Mouse (Mus musculus) heart, postnatal 14 days (tissue): Measurements from ENCODE around the gene Lingo3. TPM values are rescaled to one million over a fixed set of nuclear protein-coding genes. Genes with fewer than 3 reads are reported as not detected.

ENCODE experiments used
- DNase-seq, 2 experiments: peaks; one replicate each; pipeline ENCODE4 v3.0.0; 2021 to 2022
- intact Hi-C: fragments of 180-260 bp; cut with DNase I; formaldehyde crosslinking; loops from one replicate; pipeline ENCODE4 v1.15.1; 2025
- total RNA-seq, 2 experiments: library from RNA; stranded (reverse); gene quantifications; 2 replicates each; pipeline ENCODE4 v1.2.3; 2021

Gene Lingo3
- total RNA-seq, 2 experiments from 2014 or later, result 4.2 to 5.7 TPM

GRCm38 (mm10) chr10:80805925-80806324 lies 37.9 kb downstream of the Lingo3 start:
- intact Hi-C loops, result no loop called here

DNA sequence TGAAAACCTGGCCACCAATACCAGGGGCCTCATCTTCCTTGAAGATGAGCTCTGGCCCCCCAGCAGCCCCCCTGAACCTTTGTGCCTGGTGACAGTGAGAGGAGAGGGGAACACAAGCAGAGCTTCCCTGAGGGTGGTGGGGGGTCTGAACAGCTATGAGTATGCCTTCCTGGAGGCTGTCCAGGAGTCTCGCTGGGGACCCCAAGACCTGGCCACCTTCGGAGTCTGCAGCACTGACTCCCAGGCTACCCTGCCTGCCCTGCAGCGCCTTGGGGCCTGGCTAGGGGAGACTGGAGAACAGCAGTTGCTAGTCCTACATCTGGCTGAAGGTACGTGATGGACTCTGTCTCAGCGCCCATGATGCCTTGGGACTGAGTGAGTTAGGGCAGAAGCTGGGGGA lies 38.5 kb downstream of the Lingo3 start:
- DNase-seq, result no peak
- intact Hi-C loops, result no loop called here

More at GRCm38 (mm10) chr10:80805925-80806324, 37.9 kb downstream of the Lingo3 start:
- peak; percentile 70 to 87 for DNase-seq

- intact Hi-C loops, result no loop called here
- no peak for DNase-seq
Observed at GRCm38 (mm10) chr10:80804916-80805315, 38.9 kb downstream of the Lingo3 start, which contains the start of gene Amh. Gene Amh, plus strand, starts transcription at chr10:80805243.

GRCm38 (mm10) chr10:80804340-80804739 lies 39.5 kb downstream of the Lingo3 start:
- intact Hi-C loops, result no loop called here
- DNase-seq, result no peak

DNA sequence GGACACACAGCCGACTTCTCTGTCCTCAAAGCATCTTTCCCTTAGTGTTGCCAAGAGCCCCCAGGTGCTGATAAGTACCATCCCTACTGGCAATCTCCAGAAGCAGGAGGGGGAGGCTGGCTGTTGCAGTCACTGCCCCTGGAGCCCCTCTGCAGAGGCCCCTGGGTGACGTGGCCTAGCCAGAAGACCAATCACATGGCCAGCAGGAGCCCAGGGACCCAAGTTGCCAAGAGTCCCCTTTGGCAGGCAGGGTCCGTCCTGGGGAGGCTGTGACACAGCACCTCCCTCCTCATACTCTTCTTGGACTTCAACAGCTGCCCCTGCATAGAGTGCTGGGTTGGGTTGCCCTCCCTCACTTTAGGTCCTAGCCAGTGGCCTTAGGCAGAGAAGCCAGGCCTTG lies 40.8 kb downstream of the Lingo3 start:
- intact Hi-C loops, result no loop called here
- no peak for DNase-seq

- DNase-seq, result no peak
- intact Hi-C loops, result no loop called here
Observed at GRCm38 (mm10) chr10:80802204-80802912, 41.5 kb downstream of the Lingo3 start.

DNA sequence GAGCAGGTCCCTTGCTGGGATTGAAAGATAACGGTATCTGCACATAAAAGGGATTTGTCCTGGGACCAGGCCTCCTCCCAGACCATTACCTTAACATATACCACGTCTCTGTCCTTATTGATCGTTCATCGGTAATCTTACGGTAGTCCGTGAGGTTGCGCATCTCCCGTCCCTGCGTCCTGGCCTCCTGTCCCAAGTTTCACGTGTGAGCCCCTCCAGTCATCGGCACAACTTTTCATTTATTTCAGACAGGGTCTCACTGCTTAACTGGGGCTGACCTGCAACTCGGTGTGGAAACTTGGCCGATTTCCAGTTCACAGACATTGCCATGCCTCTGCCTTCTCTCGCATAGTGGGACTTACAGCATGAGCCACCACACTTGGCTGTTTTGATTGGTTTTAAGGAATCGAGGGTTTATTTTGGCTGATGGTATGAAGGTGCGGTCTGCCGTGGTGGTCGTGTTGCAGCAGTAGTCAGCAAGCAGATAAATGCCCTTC lies 44.7 kb downstream of the Lingo3 start:
- DNase-seq, result no peak
- intact Hi-C loops, result no loop called here

- intact Hi-C loops, result no loop called here
- peak; percentile 95 to 96 for DNase-seq
Observed at GRCm38 (mm10) chr10:80798150-80799006, 45.5 kb downstream of the Lingo3 start, which contains the start of the genes Sf3a2 and Plekhj1. Gene Sf3a2, plus strand, starts transcription at chr10:80798198. Gene Plekhj1, minus strand, starts transcription at chr10:80798626.

DNA sequence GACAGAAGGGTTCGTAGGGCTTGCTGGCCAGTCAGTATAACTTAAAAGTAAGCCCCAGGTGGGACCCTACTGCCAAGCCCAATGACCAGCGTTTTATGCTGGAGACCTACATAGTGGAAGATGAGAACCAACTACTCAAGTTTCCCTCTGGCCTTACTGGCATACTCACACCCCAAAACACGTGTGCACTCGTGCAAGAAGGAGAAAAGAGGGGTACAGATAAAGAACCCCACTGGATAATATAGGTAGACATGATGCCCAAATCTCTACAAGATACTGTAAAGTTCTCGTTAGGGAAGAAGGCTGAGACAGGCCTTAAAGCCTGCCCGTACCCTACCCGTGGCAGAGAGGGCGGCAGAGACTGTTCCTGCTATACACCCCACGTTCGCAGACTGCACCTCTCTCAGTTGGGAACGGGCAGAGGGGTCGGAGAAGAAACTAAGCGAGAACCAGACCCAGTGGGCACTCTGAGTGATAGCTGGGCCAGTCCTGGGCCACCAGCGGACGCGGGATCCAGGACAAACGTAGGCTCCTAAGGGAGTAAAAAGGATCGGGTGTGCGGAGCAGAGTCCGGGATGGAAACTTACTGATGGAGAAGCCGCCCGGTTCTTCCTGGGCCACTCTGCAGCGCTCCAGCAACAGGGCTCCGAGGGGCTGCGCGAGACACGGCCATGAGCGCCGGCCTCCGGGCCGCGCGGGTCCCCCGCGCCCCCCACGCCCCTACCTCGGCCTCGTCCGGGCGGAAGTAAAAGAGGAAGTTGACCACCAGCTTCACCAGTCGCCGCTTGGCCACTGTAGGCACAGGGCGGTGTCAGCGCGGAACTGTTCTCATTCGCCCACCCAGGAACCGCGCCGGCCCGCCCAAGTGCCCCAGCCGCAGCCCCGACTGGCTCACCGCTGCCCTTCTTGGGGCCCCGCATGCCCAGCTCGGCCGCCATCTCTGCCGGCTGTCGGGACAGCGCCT lies 46.4 kb downstream of the Lingo3 start:
- intact Hi-C loops, result no loop called here
- DNase-seq, result no peak

- DNase-seq, result no peak
- intact Hi-C loops, result no loop called here
Observed at GRCm38 (mm10) chr10:80796307-80796848, 47.5 kb downstream of the Lingo3 start.

DNA sequence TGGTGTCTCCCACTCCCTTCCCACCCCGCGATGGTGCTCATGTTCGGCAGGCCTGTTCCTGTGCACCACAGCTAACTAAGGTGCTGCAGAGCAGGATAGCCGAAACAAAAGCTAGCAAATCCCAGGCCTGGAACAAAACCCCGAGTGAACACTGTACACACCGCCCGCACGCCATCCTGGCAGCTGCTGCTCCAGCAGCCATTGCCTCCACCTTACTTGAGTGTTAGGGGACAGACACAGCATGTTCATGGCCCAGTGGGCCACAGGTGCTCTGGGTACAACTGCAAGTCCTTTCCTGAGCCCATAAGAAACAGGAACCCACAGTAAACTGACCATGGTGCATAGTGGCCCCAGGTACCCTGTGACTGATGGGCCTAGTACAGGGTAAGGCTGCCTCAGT lies 49.1 kb downstream of the Lingo3 start:
- no peak for DNase-seq
- intact Hi-C loops, result no loop called here

- DNase-seq, result no peak
- intact Hi-C loops, result no loop called here
Observed at GRCm38 (mm10) chr10:80793803-80794202, 50.0 kb downstream of the Lingo3 start.

DNA sequence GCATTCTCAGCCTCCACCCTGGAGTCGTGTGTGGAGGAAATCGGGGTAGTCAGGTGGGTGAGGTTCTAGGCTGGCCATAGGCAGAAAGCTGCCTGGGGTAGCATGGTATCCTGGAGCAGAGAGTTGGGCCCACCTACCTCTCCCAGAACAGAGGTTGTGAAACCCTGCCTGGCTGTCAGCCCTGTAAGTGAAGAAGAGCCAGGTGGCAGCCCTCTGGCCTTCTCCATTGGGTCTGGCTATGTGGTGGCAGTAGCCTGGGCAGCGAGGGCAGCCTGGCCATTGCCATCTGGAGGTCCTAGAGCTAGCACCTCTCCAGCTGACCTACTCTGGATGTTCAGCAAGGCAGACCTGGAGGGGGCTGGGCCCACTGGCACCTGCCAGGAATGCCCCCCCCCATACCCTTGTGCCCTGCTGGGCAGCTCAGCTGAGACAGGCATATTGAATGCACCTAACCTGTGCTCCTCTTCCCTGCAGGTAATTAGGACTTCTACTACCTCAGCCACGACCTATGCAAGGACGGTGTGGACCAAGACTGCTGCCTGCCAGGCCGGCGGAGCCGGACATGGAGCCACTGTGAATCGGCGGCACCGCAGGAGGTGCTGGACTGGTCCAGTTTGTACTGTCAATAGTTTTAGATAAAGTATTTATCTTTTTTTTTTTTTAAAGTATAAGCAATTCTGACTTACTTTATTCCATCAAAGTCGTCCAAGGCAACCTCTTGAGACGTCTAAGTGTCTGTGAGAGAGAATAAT lies 50.6 kb downstream of the Lingo3 start:
- no peak for DNase-seq
- intact Hi-C loops, result no loop called here

- DNase-seq, result no peak
- intact Hi-C loops, result no loop called here
Observed at GRCm38 (mm10) chr10:80792175-80793032, 51.4 kb downstream of the Lingo3 start.

- DNase-seq, result no peak
- intact Hi-C loops, result no loop called here
Observed at GRCm38 (mm10) chr10:80791476-80792174, 52.2 kb downstream of the Lingo3 start.

- intact Hi-C loops, result no loop called here
- DNase-seq, result no peak
Observed at GRCm38 (mm10) chr10:80790761-80791404, 53.0 kb downstream of the Lingo3 start.

GRCm38 (mm10) chr10:80787517-80787916 lies 56.3 kb downstream of the Lingo3 start:
- DNase-seq, result peak in 1 of 2 experiments; percentile 59

More at GRCm38 (mm10) chr10:80787517-80787916, 56.3 kb downstream of the Lingo3 start:
- intact Hi-C loops, result no loop called here
